Mouse (Mus musculus) kidney, postnatal 10 days (tissue): ENCODE data around the gene Prph.

Experiments used
- DNase-seq: peaks from one replicate; pipeline ENCODE4 v3.0.0; 2021; ENCODE audit warnings: mixed read lengths

Prph gene

GRCm38 (mm10) chr15:99078181-99078910 lies 23.4 kb downstream of the Prph start:
- peak; percentile 4 for DNase-seq

GRCm38 (mm10) chr15:99079804-99080203 lies 24.8 kb downstream of the Prph start:
- no peak for DNase-seq

- no peak for DNase-seq
Observed at GRCm38 (mm10) chr15:99082322-99082721, 27.3 kb downstream of the Prph start.

- no peak for DNase-seq
Observed at GRCm38 (mm10) chr15:99082840-99083239, 27.9 kb downstream of the Prph start.

- peak; percentile 82 for DNase-seq
Observed at GRCm38 (mm10) chr15:99083258-99083657, 28.3 kb downstream of the Prph start.

- DNase-seq = peak; percentile 56
Observed at GRCm38 (mm10) chr15:99083867-99084557, 29.0 kb downstream of the Prph start.

- no peak for DNase-seq
Observed at GRCm38 (mm10) chr15:99084618-99085017, 29.6 kb downstream of the Prph start.

GRCm38 (mm10) chr15:99085997-99086396 lies 31.0 kb downstream of the Prph start:
- no peak for DNase-seq

- peak; percentile 67 for DNase-seq
Observed at GRCm38 (mm10) chr15:99087253-99088075, 32.5 kb downstream of the Prph start, which contains the start of gene C1ql4. Gene C1ql4 (minus strand): TSS chr15:99087817.

GRCm38 (mm10) chr15:99088292-99088691 lies 33.3 kb downstream of the Prph start:
- peak; percentile 91 for DNase-seq

GRCm38 (mm10) chr15:99089069-99089468 lies 34.1 kb downstream of the Prph start:
- DNase-seq = peak; percentile 39

GRCm38 (mm10) chr15:99092870-99093269 lies 37.9 kb downstream of the Prph start, which contains the start of gene Dnajc22:
Gene Dnajc22 (plus strand): TSS chr15:99093170.
- DNase-seq = no peak

GRCm38 (mm10) chr15:99093291-99094258 lies 38.6 kb downstream of the Prph start:
- peak; percentile 73 for DNase-seq

GRCm38 (mm10) chr15:99094631-99095270 lies 39.8 kb downstream of the Prph start:
- peak; percentile 72 for DNase-seq

GRCm38 (mm10) chr15:99095356-99095755 lies 40.4 kb downstream of the Prph start:
- no peak for DNase-seq

- no peak for DNase-seq
Observed at GRCm38 (mm10) chr15:99096061-99096793, 41.3 kb downstream of the Prph start.

- DNase-seq = peak; percentile 78
Observed at GRCm38 (mm10) chr15:99096831-99097500, 42.0 kb downstream of the Prph start.

GRCm38 (mm10) chr15:99097840-99098492 lies 43.0 kb downstream of the Prph start:
- peak; percentile 66 for DNase-seq

GRCm38 (mm10) chr15:99098493-99098861 lies 43.5 kb downstream of the Prph start:
- DNase-seq = no peak

- peak; percentile 87 for DNase-seq
Observed at GRCm38 (mm10) chr15:99099139-99099556, 44.2 kb downstream of the Prph start.
